Mouse (Mus musculus) heart, postnatal 36 days (tissue): Measurements from ENCODE around the gene Plekhg3. TPM values are rescaled to one million over a fixed set of nuclear protein-coding genes. Genes with fewer than 3 reads are reported as not detected.

Source experiments
- DNase-seq, 2 experiments: peaks; one replicate each; pipeline ENCODE4 v3.0.0; 2021 to 2022
- intact Hi-C: fragments of 180-260 bp; cut with DNase I; formaldehyde crosslinking; loops from one replicate; pipeline ENCODE4 v1.15.1; 2025
- total RNA-seq, 2 experiments: library from RNA; stranded (reverse); gene quantifications; 2 replicates each; pipeline ENCODE4 v1.2.3; 2021

Plekhg3 gene
- total RNA-seq = 10 to 100 TPM; 13.2 to 15.2 TPM

GRCm38 (mm10) chr12:76530580-76531139, at the start of gene Plekhg3:
Gene Plekhg3 (plus strand): TSS chr12:76530891.
- DNase-seq = no peak
- intact Hi-C loops = loop anchor here (5.0 kb wide), 1 partner anchor 53 kb away; no protein-coding TSS in a partner anchor

GRCm38 (mm10) chr12:76482446-76482845, 48.2 kb upstream of the Plekhg3 start:
- no peak for DNase-seq
- intact Hi-C loops = no loop called here

- intact Hi-C loops = no loop called here
Observed at GRCm38 (mm10) chr12:76482948-76483347, 47.7 kb upstream of the Plekhg3 start.

GRCm38 (mm10) chr12:76484881-76485280, 45.8 kb upstream of the Plekhg3 start:
- DNase-seq = no peak
- intact Hi-C loops = no loop called here

More at GRCm38 (mm10) chr12:76482948-76483347, 47.7 kb upstream of the Plekhg3 start:
- DNase-seq = no peak

GRCm38 (mm10) chr12:76485381-76485780, 45.3 kb upstream of the Plekhg3 start:
- DNase-seq = no peak

GRCm38 (mm10) chr12:76486943-76487342, 43.7 kb upstream of the Plekhg3 start:
- DNase-seq = no peak
- intact Hi-C loops = no loop called here

More at GRCm38 (mm10) chr12:76485381-76485780, 45.3 kb upstream of the Plekhg3 start:
- intact Hi-C loops = no loop called here

- intact Hi-C loops = no loop called here
- no peak for DNase-seq
Observed at GRCm38 (mm10) chr12:76490798-76491197, 39.9 kb upstream of the Plekhg3 start.

GRCm38 (mm10) chr12:76493462-76493861, 37.2 kb upstream of the Plekhg3 start:
- intact Hi-C loops = no loop called here
- DNase-seq = peak; percentile 62 to 63

GRCm38 (mm10) chr12:76495381-76495780, 35.3 kb upstream of the Plekhg3 start:
- intact Hi-C loops = loop anchor here (5.0 kb wide), 1 partner anchor 227 kb away; no protein-coding TSS in a partner anchor

GRCm38 (mm10) chr12:76496324-76496723, 34.4 kb upstream of the Plekhg3 start:
- peak; percentile 75 for DNase-seq
- intact Hi-C loops = loop anchor here (1.0 to 5.0 kb wide), 3 partner anchors 36 to 226 kb away; no protein-coding TSS in a partner anchor

More at GRCm38 (mm10) chr12:76495381-76495780, 35.3 kb upstream of the Plekhg3 start:
- no peak for DNase-seq

GRCm38 (mm10) chr12:76499276-76499675, 31.4 kb upstream of the Plekhg3 start:
- intact Hi-C loops = loop anchor here (2.0 to 5.0 kb wide), 2 partner anchors 14 to 223 kb away; no protein-coding TSS in a partner anchor
- no peak for DNase-seq

- intact Hi-C loops = no loop called here
- DNase-seq = no peak
Observed at GRCm38 (mm10) chr12:76500055-76500454, 30.6 kb upstream of the Plekhg3 start.

- intact Hi-C loops = no loop called here
Observed at GRCm38 (mm10) chr12:76500896-76501295, 29.8 kb upstream of the Plekhg3 start.

GRCm38 (mm10) chr12:76502981-76503380, 27.7 kb upstream of the Plekhg3 start:
- intact Hi-C loops = no loop called here
- no peak for DNase-seq

More at GRCm38 (mm10) chr12:76500896-76501295, 29.8 kb upstream of the Plekhg3 start:
- DNase-seq = no peak

GRCm38 (mm10) chr12:76506522-76506921, 24.2 kb upstream of the Plekhg3 start:
- intact Hi-C loops = no loop called here
- peak; percentile 65 to 67 for DNase-seq

- no peak for DNase-seq
- intact Hi-C loops = no loop called here
Observed at GRCm38 (mm10) chr12:76507791-76508190, 22.9 kb upstream of the Plekhg3 start.

- intact Hi-C loops = no loop called here
- no peak for DNase-seq
Observed at GRCm38 (mm10) chr12:76508909-76509440, 21.7 kb upstream of the Plekhg3 start.

GRCm38 (mm10) chr12:76512731-76513130, 18.0 kb upstream of the Plekhg3 start:
- intact Hi-C loops = loop anchor here (2.0 kb wide), 1 partner anchor 14 kb away; no protein-coding TSS in a partner anchor
- peak; percentile 49 to 60 for DNase-seq

GRCm38 (mm10) chr12:76514842-76515241, 15.8 kb upstream of the Plekhg3 start:
- no peak for DNase-seq
- intact Hi-C loops = no loop called here

- DNase-seq = no peak
- intact Hi-C loops = no loop called here
Observed at GRCm38 (mm10) chr12:76518000-76518399, 12.7 kb upstream of the Plekhg3 start.

GRCm38 (mm10) chr12:76518909-76519842, 11.5 kb upstream of the Plekhg3 start:
- intact Hi-C loops = no loop called here
- DNase-seq = peak; percentile 56 to 57
